In genomic region chr6:5332560-5333150, GRCm38 (mm10) we compare ENCODE assay signal across 20 mouse cellular contexts. TPM values are rescaled to one million over a fixed set of nuclear protein-coding genes. Genes with fewer than 3 reads are reported as not detected.
DNase-seq lines count a peak whose midpoint lies in the region; TF ChIP-seq lines count a peak whose summit lies in the region.
"Had no signal": no experiment of that assay in that cellular context is flagged by ENCODE, and none has a peak within 500 bp of the region (broad histone marks: within the 10 kb centered on the region; RNA-seq: fewer than 3 reads in every experiment).

No protein-coding gene starts in this region.

- no peak overlapping the region for H3K27ac ChIP-seq in ES-E14 (ENCODE audit: insufficient read depth, low read depth, low read length, poor library complexity, severe bottlenecking)
- H3K27ac ChIP-seq: hindbrain, embryonic 12.5 days; limb, embryonic 15.5 days; liver, embryonic 15.5 days; midbrain, embryonic 13.5 days; neural tube, embryonic 12.5 days had no signal

- H3K4me3 ChIP-seq in ES-E14 (ENCODE audit: insufficient read depth in 1 of 2, low read depth in 1 of 2, low read length in 2 of 2, poor library complexity in 1 of 2, severe bottlenecking in 1 of 2) = no peak overlapping the region
- H3K4me3 ChIP-seq: hindbrain, embryonic 12.5 days; limb, embryonic 15.5 days; liver, embryonic 15.5 days; midbrain, embryonic 13.5 days; neural tube, embryonic 12.5 days had no signal

- H3K9ac ChIP-seq in ES-E14 (ENCODE audit: insufficient read depth, low read depth, low read length, poor library complexity, severe bottlenecking) = no peak overlapping the region
- H3K9ac ChIP-seq: hindbrain, embryonic 12.5 days; limb, embryonic 15.5 days; liver, embryonic 15.5 days; midbrain, embryonic 13.5 days; neural tube, embryonic 12.5 days had no signal

- in situ Hi-C loops in ES-E14 (cut with MboI; ENCODE audit: low sequenced_read_pairs in 2 of 2, unreplicated experiment in 2 of 2) = no loop called here

- H3K4me1 ChIP-seq in ES-E14 (ENCODE audit: control insufficient read depth in 2 of 2, insufficient read depth in 2 of 2, low read length in 2 of 2, poor library complexity in 1 of 2) = peaks cover 0 to 4% of the 10 kb centered on the region in 2 experiments; a peak in 2 of 4 replicates
- H3K4me1 ChIP-seq: hindbrain, embryonic 12.5 days; limb, embryonic 15.5 days; liver, embryonic 15.5 days; midbrain, embryonic 13.5 days; neural tube, embryonic 12.5 days had no signal

- DNase-seq in layer of hippocampus, adult 8-10 months (ENCODE audit: low spot score in 2 of 2) = peak; percentile 6 to 7
- DNase-seq in layer of hippocampus, postnatal 36 days = no peak
- peak; percentile 22 for DNase-seq in ES-E14 (ENCODE audit: low read depth, low spot score)
- peak; percentile 67 for DNase-seq in ZHBTc4 (ENCODE audit: low read depth, low spot score)
- DNase-seq in right cerebral cortex, postnatal 10 days (ENCODE audit: low spot score in 2 of 2) = peak; percentile 24 to 29
- no peak for DNase-seq in Muller cell, postnatal 12 days (ENCODE audit: inconsistent ontology term)
- DNase-seq in yolk sac, embryonic 10.5 days (ENCODE audit: low spot score) = no peak
- DNase-seq: adrenal gland, postnatal 36 days; cerebellum, adult 18-20 months; cerebellum, postnatal 25 days; gastrocnemius, postnatal 36 days; heart, postnatal 14 days; kidney, adult 8-10 months; kidney, postnatal 25 days; thymus, postnatal 25 days had no signal

- H3K9me3 ChIP-seq in ES-E14 (ENCODE audit: control insufficient read depth, insufficient read depth, low read depth, low read length) = no peaks in the 10 kb centered on the region
- H3K9me3 ChIP-seq: limb, embryonic 15.5 days; liver, embryonic 15.5 days; midbrain, embryonic 13.5 days; neural tube, embryonic 12.5 days had no signal

- H3K36me3 ChIP-seq in ES-E14 (ENCODE audit: control insufficient read depth, insufficient read depth, low read length, poor library complexity, severe bottlenecking) = no peaks in the 10 kb centered on the region
- H3K36me3 ChIP-seq: hindbrain, embryonic 12.5 days; limb, embryonic 15.5 days; liver, embryonic 15.5 days; midbrain, embryonic 13.5 days; neural tube, embryonic 12.5 days had no signal

TF ChIP-seq in ES-E14, 5 proteins besides CTCF, POLR2A, EP300 and RAD21:
- TF ChIP-seq MAFK (IDR thresholded peaks at IDR 0.05; ENCODE audit: insufficient read depth, low read depth, low read length) = no peak
- no peak for TF ChIP-seq HCFC1 (IDR thresholded peaks at IDR 0.05; ENCODE audit: borderline replicate concordance, insufficient read depth, low read length)
- TF ChIP-seq CHD2 (IDR thresholded peaks at IDR 0.05; ENCODE audit: low read depth, low read length) = no peak
- TF ChIP-seq ZC3H11A (IDR thresholded peaks at IDR 0.05; ENCODE audit: borderline replicate concordance, low read depth, low read length) = no peak
- TF ChIP-seq ZNF384 (IDR thresholded peaks at IDR 0.05; ENCODE audit: low read depth, low read length) = no peak

RNA-seq across cellular contexts. Expression of gene Pon2, which starts 34.4 kb away (rescaled TPM):
- 10 to 100 TPM; 19.6 to 21.8 (median 20.3) TPM for total RNA-seq in layer of hippocampus, adult 8-10 months (2022)
- 10 to 100 TPM; 19.8 TPM for total RNA-seq in layer of hippocampus, postnatal 36 days (2021)
- 11.1 and 12.7 TPM in 2 replicates for total RNA-seq in ES-E14 (2012; rRNA removed)

RNA-seq across cellular contexts. Expression of gene Asb4, which starts 50.5 kb away (rescaled TPM):
- total RNA-seq in layer of hippocampus, adult 8-10 months (2022) = under 1 TPM in 3 of 4 experiments, not detected in 1; 0.25 to 0.73 (median 0.37) TPM
- under 1 TPM; 0.50 to 0.71 TPM for total RNA-seq in layer of hippocampus, postnatal 36 days (2021)
- total RNA-seq in ES-E14 (2012; rRNA removed) = 0.21 and 0.22 TPM in 2 replicates

Comparison
In these comparisons a context has a peak if more than half of its experiments do, and no peak if none do; other contexts are left out.
1. DNase-seq: peak in layer of hippocampus, adult 8-10 months (2 of 2), ES-E14 (single experiment), ZHBTc4 (single experiment) and right cerebral cortex, postnatal 10 days (2 of 2); none in layer of hippocampus, postnatal 36 days (0 of 2), Muller cell, postnatal 12 days (single experiment) and yolk sac, embryonic 10.5 days (single experiment).